Mouse (Mus musculus) olfactory bulb, adult 2 months (tissue): ENCODE data around the gene Nr1i3.

Source experiments
- CTCF ChIP-seq: fragments of 200-500 bp; IDR thresholded peaks from 2 replicates; pipeline ENCODE4 v1.5.1; 2012; ENCODE audit warnings: low read depth, mild to moderate bottlenecking, low read length, moderate library complexity; ENCODE audit not compliant: insufficient read depth
- POLR2A ChIP-seq: fragments of 200-500 bp; IDR thresholded peaks from 2 replicates; pipeline ENCODE4 v1.6.1; 2012; ENCODE audit warnings: mild to moderate bottlenecking, low read depth, low read length, moderate library complexity; ENCODE audit not compliant: insufficient read depth

DNA sequence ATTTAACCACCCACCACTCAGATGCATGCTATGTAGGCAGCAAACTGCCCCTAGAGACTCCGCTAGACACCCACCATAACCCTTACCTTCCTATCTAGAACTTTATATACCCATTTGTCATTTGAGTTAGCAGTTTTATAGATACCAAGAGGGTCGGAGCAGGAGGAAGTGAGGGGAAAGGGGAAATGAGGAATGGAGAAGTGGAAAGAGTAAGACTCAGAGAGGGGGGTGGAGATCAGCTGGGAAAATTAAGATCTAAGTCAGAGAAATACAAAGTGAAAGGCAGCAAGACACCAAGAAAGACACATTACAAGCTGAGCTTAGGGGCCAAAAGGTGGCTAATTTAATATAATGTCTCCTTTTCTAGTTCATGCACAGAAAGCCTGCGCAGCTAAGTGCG, 20.8 kb downstream of the Nr1i3 start:
- TF ChIP-seq POLR2A (no peak), CTCF (no peak)
